Mouse (Mus musculus): ENCODE data around the gene Lamtor3. TPM values are rescaled to one million over a fixed set of nuclear protein-coding genes. Genes with fewer than 3 reads are reported as not detected.
"Not testable (repeated sequence)": the region's sequence is repeated elsewhere in the genome, so short reads cannot be mapped to it uniquely, and the experiment has no call there.

Gene Lamtor3
- total RNA-seq, 2 experiments from 2014 or later, result 63.4 to 66.4 TPM

DNA sequence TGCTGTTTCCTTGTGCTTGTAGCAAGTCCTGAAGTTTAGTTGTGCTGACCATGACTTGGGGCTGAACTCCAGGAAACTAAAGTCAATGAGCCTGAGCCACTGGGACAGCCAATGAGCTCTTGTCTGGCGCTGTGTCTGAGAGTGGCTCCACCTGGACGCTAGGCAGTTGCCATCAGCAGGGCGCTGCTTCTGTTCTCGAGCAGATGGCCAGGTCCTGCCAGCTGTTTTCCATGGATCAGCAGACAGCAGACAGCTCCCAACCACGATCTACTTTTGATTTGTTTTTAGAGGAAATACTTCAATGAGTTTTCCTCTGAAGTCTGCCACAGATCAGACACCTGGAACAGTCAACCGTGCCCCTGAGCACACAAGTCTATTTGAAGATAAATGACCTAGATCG, 14.4 kb downstream of the Lamtor3 start:
- no peak for DNase-seq (ENCODE audit: low spot score in 2 of 2)

DNA sequence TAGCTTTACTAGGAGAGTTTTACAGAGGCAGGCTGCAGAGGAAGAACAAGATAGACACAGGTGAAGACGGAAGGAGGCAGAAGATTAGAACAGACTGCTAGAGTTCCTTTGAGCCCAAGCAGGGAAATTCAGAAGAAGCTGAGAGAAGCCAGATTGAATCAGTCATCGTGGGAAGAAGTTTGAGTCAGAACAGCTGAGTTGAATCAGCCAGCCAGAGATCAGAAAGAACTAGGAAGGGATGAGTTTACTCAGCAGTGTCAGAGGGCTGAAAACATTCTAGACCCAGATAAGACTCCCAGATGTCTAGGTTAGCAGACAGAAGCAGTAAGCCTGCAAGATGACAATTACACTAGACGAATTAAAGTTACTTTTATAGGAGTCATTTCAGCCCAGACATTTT, 15.7 kb downstream of the Lamtor3 start:
- no peak for DNase-seq (ENCODE audit: low spot score in 2 of 2)

DNA sequence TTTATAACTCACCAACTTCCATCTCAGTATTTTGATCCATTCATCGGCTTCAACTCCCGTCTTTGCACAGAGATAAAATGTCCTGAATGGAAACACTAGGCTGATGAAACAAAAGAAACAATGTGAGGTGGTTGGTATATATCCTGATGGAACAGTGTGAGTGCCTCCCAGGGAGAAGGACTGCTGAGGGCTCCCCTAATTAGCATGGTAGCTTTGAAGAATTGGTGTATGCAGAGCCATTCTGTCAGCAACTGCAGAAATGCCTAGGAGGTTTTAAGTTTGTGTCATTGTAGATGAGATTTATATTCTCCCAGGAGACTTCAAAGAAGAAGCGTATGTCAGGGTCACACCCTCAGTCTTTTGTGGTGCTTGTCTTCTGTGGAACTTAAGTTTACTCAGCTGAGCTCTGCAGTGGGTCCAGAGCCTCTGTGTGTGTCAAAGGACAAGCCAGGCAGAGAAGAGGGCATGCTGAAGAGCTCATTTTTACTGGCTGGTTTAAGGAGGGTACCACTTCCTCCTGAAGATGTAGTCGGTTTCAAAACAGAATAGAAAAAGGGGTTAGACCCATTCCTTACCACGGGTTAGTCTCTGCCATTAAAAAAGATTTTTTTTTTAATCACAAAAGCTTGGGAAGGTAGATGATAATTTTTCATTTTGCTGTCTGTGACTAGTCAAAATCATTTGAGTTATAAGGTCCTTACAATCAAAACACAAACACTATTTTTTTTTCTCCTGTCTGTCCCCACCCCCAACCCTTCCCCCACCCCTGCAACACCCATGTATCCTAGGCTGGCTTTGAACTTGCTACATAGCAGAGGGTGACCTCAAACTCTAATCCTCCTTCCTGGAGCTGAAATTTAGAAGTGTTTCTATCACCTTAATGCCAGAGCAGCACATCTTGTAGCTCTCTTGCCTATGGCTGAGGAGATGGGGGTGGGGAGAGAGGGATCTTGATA, 17.5 kb downstream of the Lamtor3 start:
- no peak for DNase-seq (ENCODE audit: low spot score in 2 of 2)

DNA sequence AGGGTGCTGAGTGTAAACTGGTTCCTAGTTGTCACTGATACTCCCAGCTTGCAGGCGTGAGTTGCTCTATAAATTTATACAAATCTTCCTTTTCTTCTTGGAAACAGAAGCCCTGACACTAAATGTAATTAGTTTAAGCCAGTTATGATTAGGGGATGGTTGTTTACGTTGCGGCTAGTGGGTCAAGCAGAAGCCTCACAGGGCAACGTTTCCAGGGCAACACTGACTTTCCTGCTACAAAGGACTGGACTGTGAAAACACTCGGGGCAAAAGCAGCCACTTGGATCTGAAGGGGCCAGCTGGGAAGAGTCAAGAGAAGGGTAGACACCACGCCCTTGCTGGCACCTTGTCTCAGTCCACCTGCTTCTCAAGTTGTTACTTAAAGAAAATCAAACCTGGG, 18.2 kb downstream of the Lamtor3 start:
- DNase-seq (ENCODE audit: low spot score in 2 of 2), result no peak

DNA sequence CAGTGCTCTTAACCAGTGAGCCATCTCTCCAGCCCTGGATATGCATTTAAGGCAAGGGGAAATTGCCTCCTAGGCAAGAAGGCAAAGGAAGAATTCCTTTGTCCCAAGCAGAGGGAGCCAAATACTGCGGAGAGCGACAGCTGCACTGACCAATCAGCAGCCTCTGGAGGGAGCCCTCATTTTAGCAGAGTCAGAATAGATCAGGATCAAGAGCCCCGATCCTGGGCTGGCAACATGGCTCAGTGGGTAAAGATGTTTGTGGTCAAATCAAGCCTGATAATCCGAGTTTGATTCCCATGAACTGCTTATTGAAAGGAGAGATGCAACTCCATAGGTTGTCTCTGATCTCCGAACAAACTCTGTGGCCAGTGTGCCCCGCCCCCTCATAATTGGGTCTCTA, 20.3 kb downstream of the Lamtor3 start:
- DNase-seq (ENCODE audit: low spot score in 2 of 2), result peak in 1 of 2 experiments; percentile 48

DNA sequence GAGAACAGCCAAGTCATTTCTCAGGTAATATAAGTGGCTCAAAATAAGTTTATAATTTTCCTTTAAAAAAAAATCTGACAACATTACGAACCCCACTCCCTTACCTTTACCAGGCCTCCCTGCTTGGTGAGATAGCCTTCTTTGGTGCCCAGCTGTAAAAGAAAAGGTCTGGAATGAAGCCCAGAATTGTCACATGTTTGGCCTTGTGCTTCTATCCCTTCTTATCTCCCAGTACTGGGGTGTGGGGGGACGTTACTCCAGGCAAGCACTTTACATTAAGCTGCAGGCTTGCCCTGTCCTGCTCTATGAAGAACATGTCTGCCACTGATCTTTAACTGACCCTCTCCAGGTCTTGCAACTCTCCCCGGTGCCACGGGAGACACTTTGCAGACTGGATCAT, 22.5 kb downstream of the Lamtor3 start:
- DNase-seq (ENCODE audit: low spot score in 2 of 2), result no peak

DNA sequence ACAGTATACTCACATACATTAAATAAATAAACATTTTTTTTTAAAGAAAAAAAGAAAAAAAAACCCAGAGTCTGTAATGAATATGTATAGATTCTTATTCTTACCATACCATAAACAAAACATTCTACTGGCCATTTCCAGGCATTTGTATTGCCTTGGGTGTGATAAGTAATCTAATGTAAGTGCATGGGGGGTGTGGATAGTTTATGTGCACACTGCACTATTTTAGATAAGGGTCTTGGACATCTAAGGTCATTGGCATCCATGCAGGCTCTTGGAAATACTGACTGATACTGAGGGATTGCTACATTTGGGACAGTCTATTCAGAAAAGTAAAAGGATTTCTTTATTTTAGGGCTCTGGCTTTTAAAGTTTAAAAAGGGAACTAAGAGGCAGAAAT, 23.2 kb downstream of the Lamtor3 start:
- DNase-seq (ENCODE audit: low spot score in 2 of 2), result no peak

DNA sequence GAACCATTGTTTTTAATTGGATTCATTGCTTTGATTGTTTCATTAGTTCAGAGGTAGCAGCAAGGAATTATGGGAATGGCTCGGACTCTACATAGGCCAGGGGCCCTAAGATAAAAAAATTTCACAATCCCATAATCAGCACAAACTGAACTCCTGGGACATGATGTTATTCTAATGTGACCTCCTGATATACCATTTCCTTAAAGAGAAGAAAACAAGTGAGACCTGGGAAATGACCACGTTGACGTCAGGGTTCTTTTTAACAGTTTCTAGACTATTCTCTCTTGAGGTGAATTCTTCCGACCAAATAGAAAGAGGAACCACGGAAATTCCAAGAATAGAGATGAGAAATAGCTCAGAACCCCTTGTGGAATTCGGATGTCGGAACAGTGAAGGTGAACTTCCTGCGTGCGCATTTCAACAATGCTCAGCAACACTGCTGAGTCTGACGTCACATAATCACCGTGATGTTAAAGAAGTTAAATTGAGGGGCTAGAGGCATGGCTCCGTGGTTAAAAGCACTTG, 23.9 kb downstream of the Lamtor3 start:
- no peak for DNase-seq (ENCODE audit: low spot score in 2 of 2)

DNA sequence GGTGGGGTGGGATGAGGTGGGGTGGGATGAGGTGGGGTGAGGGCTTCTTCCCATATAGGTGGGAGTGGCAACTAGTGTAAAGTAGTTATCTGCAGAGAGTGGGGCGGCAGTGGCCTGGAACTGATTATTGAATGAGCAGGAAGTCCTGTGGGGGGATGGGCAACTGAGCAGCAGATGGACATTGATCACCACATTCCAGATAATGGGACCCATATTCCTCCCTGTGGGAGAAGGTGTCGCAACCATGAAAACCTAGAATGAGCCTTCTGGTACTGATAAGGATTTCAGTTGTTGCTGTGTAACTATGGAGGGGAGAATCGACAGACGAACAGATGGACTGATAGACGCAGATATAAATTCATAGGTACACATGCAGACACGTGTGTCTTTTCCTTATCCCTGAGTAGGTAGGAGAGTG, 25.4 kb downstream of the Lamtor3 start:
- DNase-seq (ENCODE audit: low spot score in 2 of 2), result no peak

DNA sequence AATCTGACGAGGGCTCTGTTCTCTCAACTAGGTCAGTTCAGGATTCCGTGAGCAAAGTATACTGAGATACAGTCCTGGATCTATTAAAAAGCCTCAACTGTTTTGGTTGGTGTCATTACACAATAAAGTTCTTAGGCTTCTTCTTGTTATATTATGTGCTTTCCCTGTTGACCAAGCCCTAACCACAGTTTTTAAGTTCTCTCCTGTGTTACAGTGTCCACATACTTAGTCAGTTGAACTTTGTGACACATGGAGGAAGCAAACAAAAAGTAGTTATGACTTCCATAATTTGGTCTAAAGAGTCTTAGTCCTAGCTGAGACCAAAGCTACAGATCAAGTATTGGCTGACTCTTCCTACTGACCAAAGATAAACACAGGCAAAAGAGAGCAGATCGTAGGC, 28.5 kb downstream of the Lamtor3 start:
- no peak for DNase-seq (ENCODE audit: low spot score in 2 of 2)

DNA sequence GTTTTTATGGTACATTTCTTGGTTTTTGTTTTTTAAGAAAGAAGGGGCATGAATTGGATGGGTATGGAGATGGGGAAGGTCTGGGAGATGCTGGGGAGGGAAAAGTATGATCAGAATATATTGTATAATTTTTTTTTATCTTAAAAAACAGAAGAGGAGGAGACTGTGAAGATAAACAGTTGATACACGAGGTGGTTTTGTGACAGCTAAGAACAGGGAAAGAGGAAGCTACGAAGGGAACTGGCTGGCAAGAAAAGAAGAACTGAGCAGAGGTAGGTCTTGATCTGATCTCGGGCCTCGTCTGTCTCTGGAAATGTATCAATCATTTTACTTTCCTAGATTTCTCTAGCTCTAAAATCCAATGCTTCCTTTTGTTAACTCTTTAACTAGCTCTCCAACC, 29.2 kb downstream of the Lamtor3 start:
- no peak for DNase-seq (ENCODE audit: low spot score in 2 of 2)

DNA sequence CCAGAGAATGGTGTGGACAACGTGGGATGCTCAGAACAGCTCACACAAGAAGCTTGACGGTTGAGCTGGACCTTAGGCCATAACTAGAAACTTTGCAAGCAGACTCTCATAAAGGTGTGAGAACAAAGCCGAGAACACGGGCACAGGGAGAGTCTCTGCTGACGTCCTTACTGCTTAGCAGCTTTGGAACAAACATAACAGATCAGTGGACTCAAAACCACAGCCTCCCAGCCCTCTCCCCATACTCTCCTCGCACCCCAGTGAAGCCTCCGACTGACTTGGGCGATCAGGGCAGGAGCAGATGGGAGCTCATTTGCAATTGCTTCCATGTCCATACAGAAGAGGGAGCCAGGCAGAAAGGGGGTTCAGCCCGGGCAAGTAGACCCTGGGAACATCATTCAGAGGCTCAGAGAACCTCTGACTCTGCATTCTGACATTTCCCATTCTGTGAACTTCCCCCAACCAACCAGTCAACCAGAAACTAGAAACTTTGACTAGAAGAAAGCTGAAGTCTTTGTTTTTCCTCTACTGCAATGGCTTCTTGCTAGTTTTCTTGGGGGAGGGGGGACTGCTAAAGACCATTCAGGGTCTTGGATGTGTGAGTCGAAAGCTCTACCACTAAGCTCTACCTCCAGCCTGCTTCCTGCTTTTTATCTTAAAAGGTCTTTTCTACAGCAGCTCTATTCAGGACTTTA, 32.0 kb downstream of the Lamtor3 start:
- DNase-seq (ENCODE audit: low spot score in 2 of 2), result no peak

DNA sequence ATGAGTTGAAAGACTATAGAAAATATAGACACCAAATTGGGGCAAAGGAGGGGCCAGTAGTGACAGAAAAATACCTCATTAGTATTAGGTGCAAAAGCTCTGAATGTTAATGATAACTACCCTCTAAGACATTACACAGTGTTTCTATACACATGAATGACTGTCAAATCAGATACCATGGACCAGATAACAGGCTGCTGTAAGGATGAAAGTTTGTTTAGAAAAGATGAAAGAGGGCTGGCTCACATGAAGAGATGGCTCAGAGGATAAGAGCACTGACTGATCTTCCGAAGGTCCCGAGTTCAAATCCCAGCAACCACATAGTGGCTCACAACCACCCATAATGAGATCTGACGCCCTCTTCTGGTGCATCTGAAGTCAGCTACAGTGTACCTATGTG, 33.0 kb downstream of the Lamtor3 start:
- DNase-seq (ENCODE audit: low spot score in 2 of 2), result not testable (repeated sequence)

DNA sequence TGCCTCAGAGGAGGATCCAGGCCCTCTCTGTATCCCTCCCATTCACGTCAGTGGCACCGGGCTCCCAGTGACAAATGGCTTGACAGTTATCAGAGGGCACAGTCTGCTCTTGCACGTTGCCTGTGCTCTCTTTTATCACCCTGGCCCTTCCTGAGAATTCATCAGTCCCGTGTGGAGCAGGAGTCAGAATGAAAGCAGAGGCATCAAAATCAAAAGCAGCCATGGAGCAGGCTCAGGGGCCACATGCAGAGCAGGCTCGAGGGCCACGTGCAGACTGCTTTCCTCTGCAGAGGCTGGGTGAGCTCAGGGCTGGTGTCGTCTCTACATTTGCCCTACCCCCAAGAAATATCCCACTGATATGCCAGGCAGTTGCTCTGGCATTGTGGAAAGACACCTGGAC, 33.5 kb downstream of the Lamtor3 start:
- DNase-seq (ENCODE audit: low spot score in 2 of 2), result no peak

DNA sequence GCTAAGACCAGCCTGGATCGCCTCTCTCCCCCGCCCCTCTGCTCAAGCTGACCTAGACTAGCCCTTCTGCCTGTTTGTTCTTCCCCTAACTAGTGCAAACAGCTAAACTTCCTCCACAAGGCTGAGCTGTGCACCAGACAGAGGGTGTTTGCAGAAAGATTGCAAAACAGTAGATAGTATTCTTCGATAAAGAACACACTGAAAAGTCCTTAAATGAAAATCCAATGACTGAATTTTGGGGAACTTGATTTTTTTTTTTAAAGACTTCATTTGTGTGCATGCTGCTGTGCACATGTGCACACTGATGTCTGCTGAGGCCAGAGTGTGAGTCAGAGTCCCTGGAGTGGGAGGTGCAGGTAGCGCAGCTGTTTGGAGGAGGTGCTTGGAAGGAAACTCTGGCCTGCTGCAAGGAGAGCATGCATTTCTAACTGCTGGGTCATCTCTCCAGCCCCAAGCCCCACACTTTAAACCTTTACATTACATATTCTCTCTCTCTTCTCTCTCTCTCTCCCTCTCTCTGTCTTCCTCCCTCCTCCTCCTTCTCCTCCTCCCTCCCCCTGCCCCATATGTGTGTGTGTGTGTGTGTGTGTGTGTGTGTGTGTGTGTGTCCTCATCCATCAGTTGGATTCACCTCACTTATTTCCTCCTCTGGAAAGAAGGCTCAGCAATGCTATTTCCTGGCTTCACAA, 34.1 kb downstream of the Lamtor3 start:
- DNase-seq (ENCODE audit: low spot score in 2 of 2), result peak in 1 of 2 experiments; percentile 19

DNA sequence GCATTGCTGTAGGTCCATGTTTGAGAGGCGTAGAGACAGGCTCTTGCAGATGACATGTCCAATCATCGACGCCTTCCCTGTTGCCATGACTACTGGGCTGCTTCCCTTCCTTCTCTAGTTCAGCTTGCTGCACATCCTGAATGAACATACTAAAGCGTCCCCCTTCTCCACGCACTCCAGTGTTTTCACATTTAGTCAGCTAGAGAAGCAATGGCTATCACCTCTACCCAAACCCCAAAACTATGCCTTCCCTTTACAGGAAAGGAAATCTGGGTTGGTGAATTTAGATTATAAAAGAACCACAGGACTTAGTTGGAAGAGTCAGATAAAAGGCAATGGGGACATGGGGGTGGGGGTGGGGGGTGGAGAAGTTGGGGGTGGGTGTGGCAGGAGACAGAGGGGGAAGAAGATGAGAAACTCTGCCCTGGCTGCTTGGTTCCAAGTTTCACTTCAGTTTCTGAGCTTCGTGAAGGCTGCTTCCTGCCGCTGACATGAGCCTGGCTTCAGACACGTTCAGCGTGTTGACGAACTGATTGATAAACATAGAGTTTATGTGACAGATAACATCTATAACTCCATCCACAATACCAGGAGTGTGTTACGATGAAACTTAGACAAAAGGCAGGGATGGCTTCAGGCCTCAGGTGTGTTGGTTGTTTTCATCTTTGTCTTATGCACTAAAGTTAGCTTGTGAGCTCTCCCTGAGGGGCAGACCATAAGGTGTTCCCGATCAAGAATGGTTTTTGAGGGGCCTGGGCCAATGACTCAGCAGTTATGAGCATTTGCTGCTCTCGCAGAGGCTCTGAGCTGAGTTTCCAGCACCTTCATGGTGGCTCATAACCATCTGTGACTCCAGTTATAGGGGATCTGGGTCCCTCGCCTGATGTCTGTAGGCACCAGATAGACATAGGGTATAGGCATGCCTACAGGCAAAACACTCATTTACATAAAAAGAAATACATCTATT, 34.9 kb downstream of the Lamtor3 start:
- peak; percentile 72 to 82 for DNase-seq (ENCODE audit: low spot score in 2 of 2)

DNA sequence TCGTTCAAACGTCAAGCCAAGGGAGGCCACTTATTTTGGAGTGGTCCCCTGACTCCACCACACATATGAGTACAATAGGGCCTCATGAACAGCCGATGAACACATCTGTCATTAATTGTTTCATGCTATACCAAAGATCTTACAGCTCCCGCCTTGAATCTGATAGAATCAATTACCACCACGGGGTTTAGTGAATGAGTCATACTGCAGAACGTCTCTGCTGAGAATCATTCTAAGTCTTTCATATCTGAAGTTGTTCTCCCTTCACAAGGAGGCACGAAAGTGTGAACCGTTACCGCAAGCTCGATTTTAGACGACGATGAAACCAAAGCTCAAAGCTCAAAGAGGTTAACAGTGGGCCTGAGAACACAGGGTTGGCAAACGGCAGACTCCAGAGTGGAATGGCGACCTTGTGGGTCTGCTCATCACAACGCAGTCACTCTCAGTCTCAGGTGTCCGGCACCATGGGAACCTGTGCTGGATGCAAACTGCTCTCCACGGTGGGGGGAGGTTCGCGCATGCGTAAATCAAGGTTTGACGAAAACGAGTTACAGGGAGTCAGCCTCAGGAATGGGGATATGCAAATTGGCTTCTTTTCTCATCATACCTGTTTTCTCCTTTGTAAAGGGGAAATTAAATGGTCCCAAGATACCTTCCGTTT, 36.1 kb downstream of the Lamtor3 start:
- DNase-seq (ENCODE audit: low spot score in 2 of 2), result no peak

DNA sequence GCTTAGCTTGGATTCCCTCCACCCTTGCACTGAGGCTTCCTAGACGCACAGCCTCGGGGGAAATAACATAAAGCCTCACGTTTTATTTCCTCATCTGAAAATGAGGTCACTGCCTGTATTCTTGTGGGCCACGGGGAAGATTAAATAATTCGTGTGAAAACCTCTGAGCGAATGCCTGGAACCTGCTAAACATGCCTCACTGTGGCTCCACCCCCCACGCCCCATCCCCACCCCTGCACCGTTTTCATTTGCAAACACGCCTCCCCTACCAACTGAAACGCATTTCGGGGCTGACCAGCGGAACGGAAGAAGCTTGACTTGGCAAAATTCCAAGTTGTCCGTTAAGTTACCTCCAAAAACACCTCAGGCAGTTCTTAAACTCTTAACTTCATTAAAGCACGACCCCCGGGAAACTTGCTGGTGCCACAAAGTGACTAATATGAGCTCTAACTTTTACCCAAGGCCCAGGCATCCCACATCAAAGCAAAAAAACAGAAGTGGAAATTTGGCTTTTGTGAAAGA, 37.3 kb downstream of the Lamtor3 start:
- no peak for DNase-seq (ENCODE audit: low spot score in 2 of 2)

DNA sequence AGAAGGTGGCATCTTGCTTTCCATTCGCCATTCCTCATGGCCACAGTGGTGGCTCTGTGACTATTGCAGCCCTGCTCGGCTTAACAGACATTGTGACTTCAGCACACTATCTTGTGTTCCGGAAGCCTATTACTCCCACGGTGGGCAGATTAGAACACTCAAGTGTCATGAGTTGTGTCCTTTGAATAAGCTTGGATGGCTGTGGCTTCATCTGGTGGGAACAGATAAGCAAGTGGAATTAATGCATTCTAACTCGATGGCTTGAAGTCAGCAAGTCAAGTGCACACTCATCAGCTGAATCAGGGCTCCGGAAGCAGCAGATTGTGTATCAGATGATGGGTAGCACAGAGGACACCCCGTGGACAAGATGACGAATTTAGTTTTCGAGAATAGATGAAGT, 39.6 kb downstream of the Lamtor3 start:
- no peak for DNase-seq (ENCODE audit: low spot score in 2 of 2)

DNA sequence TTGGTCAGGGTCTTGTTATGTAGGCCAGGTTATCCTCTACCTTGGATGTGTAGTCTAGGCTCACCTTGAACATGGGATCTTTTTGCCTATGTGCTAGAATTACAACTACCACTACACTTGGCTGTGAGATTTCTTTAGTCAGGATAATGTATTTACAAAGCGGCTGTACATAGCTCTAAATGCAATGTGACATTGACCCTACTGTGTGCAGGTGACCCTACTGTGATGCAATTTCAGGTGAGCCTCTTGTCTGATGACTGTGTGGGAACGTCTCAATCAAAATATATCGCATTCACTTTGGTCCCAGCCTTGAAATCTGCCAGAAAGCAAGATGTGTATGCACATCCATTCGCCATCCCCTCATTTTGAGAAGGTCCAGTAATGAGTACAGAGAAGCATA, 40.0 kb downstream of the Lamtor3 start:
- DNase-seq (ENCODE audit: low spot score in 2 of 2), result no peak
